Mouse (Mus musculus) hindbrain, embryonic 12.5 days (tissue): ENCODE measurements around the gene Opn1sw. TPM values are rescaled to one million over a fixed set of nuclear protein-coding genes. Genes with fewer than 3 reads are reported as not detected.

Experiments
- ATAC-seq: fragments of 200-750 bp; cut with Nextera tagmentation; 2 replicates; pipeline ENCODE4 v1.8.0; 2017; ENCODE audit warnings: moderate TSS enrichment; ENCODE audit not compliant: low FRiP score
- H3K27ac ChIP-seq: fragments of 300-500 bp; sonication (generic); 2 replicates; pipeline ENCODE4 v1.5.1; 2016; ENCODE audit warnings: mild to moderate bottlenecking
- H3K27me3 ChIP-seq: fragments of 300-500 bp; sonication (generic); 2 replicates; pipeline ENCODE4 v1.6.1; 2016; ENCODE audit warnings: mild to moderate bottlenecking
- H3K36me3 ChIP-seq: fragments of 300-500 bp; sonication (generic); 2 replicates; pipeline ENCODE4 v1.6.1; 2016; ENCODE audit warnings: mild to moderate bottlenecking
- H3K4me1 ChIP-seq: fragments of 300-500 bp; sonication (generic); 2 replicates; pipeline ENCODE4 v1.6.1; 2016
- H3K4me2 ChIP-seq: fragments of 300-500 bp; sonication (generic); replicated peaks from 2 replicates; pipeline ENCODE4 v1.6.1; 2016; ENCODE audit warnings: mild to moderate bottlenecking
- H3K4me3 ChIP-seq: fragments of 300-500 bp; sonication (generic); 2 replicates; pipeline ENCODE4 v1.5.1; 2016; ENCODE audit warnings: mild to moderate bottlenecking
- H3K9ac ChIP-seq: fragments of 300-500 bp; sonication (generic); 2 replicates; pipeline ENCODE4 v1.6.1; 2016; ENCODE audit warnings: mild to moderate bottlenecking, moderate library complexity
- H3K9me3 ChIP-seq: fragments of 300-500 bp; sonication (generic); replicated peaks from 2 replicates; pipeline ENCODE4 v1.6.1; 2016; ENCODE audit warnings: mild to moderate bottlenecking
- WGBS: fragments of 180-500 bp; shearing (Covaris S2); methylation state at CpG from one replicate; pipeline ENCODE4 v1.1.7; 2016; 5-methylcytosine and 5-hydroxymethylcytosine counted together
- polyA plus RNA-seq: library from polyadenylated mRNA; unstranded; fragments of >200 nt; fragmentation: Nextera tagmentation; extraction: Ambion mirVana; gene quantifications from 2 replicates; pipeline ENCODE4 v1.2.1, GENCODE M21; 2016

Opn1sw gene
- polyA plus RNA-seq, 1 experiment from 2014 or later = 0.25 TPM

- H3K9me3 ChIP-seq = no peaks in the 10 kb centered on the region
- WGBS = 75% methylated on average over 6 of the region's 6 CpGs
- no peak overlapping the region for H3K4me2 ChIP-seq
- H3K4me3 ChIP-seq = no peak overlapping the region
- H3K27me3 ChIP-seq = peaks cover 15% of the 10 kb centered on the region
- no peak for ATAC-seq
- H3K36me3 ChIP-seq = no peaks in the 10 kb centered on the region; the same call in 1 of the 2 replicates
- H3K4me1 ChIP-seq = peaks cover 1% of the 10 kb centered on the region; the same call in 1 of the 2 replicates
- no peak overlapping the region for H3K27ac ChIP-seq
- no peak overlapping the region for H3K9ac ChIP-seq
Observed at GRCm38 (mm10) chr6:29426331-29426730, 38.1 kb upstream of the Opn1sw start.

GRCm38 (mm10) chr6:29425118-29425517 lies 36.9 kb upstream of the Opn1sw start:
- WGBS = 87% methylated on average over 8 of the region's 8 CpGs
- Histone ChIP-seq H3K27ac (no peak overlapping the region), H3K9ac (no peak overlapping the region)

GRCm38 (mm10) chr6:29420596-29420995 lies 32.3 kb upstream of the Opn1sw start:
- 92% methylated on average over 2 of the region's 2 CpGs for WGBS
- Histone ChIP-seq H3K9ac (no peak overlapping the region), H3K9me3 (no peaks in the 10 kb centered on the region), H3K27ac (no peak overlapping the region), H3K4me2 (no peak overlapping the region), H3K27me3 (no peaks in the 10 kb centered on the region), H3K4me3 (no peak overlapping the region), H3K36me3 (peaks cover 20% of the 10 kb centered on the region), H3K4me1 (0 out of 2 replicates have a peak, but pooled peaks cover 3% of the 10 kb centered on the region)
- ATAC-seq = no peak

More at GRCm38 (mm10) chr6:29425118-29425517, 36.9 kb upstream of the Opn1sw start:
- Histone ChIP-seq H3K4me3 (no peak overlapping the region), H3K36me3 (no peaks in the 10 kb centered on the region; the same call in 1 of the 2 replicates), H3K9me3 (no peaks in the 10 kb centered on the region), H3K4me1 (no peaks in the 10 kb centered on the region), H3K27me3 (peaks cover 3% of the 10 kb centered on the region; the same call in 1 of the 2 replicates), H3K4me2 (no peak overlapping the region)
- no peak for ATAC-seq

- WGBS = 86% methylated on average over 9 of the region's 9 CpGs
- Histone ChIP-seq H3K4me1 (0 out of 2 replicates have a peak, but pooled peaks cover 3% of the 10 kb centered on the region), H3K4me3 (no peak overlapping the region), H3K9ac (no peak overlapping the region), H3K4me2 (no peak overlapping the region), H3K36me3 (peaks cover 56% of the 10 kb centered on the region), H3K9me3 (no peaks in the 10 kb centered on the region), H3K27ac (no peak overlapping the region), H3K27me3 (no peaks in the 10 kb centered on the region)
- ATAC-seq = no peak
Observed at GRCm38 (mm10) chr6:29415446-29415845, 27.2 kb upstream of the Opn1sw start.

GRCm38 (mm10) chr6:29406412-29406811 lies 18.1 kb upstream of the Opn1sw start:
- Histone ChIP-seq H3K4me3 (no peak overlapping the region), H3K9ac (no peak overlapping the region), H3K4me2 (no peak overlapping the region), H3K27ac (no peak overlapping the region), H3K27me3 (peaks cover 11% of the 10 kb centered on the region), H3K4me1 (no peaks in the 10 kb centered on the region), H3K36me3 (peaks cover 42% of the 10 kb centered on the region), H3K9me3 (no peaks in the 10 kb centered on the region)
- no peak for ATAC-seq
- WGBS = 72% methylated on average over 6 of the region's 6 CpGs

- Histone ChIP-seq H3K4me2 (peak overlapping the region; percentile 19), H3K36me3 (peaks cover 12% of the 10 kb centered on the region; the same call in 1 of the 2 replicates), H3K4me3 (no peak overlapping the region), H3K27me3 (peaks cover 11% of the 10 kb centered on the region), H3K9ac (no peak overlapping the region), H3K9me3 (no peaks in the 10 kb centered on the region), H3K4me1 (peaks cover 2% of the 10 kb centered on the region), H3K27ac (no peak overlapping the region)
- 10% methylated on average over 34 of the region's 34 CpGs for WGBS
- no peak for ATAC-seq
Observed at GRCm38 (mm10) chr6:29402693-29403342, 14.6 kb upstream of the Opn1sw start.

GRCm38 (mm10) chr6:29399851-29400250 lies 11.6 kb upstream of the Opn1sw start:
- Histone ChIP-seq H3K27me3 (peaks cover 19% of the 10 kb centered on the region), H3K27ac (no peak overlapping the region), H3K4me2 (no peak overlapping the region), H3K4me3 (no peak overlapping the region), H3K4me1 (peaks cover 17% of the 10 kb centered on the region), H3K36me3 (no peaks in the 10 kb centered on the region), H3K9me3 (no peaks in the 10 kb centered on the region), H3K9ac (no peak overlapping the region)
- no peak for ATAC-seq
- WGBS = 72% methylated on average over 4 of the region's 4 CpGs

GRCm38 (mm10) chr6:29397575-29397974 lies 9.3 kb upstream of the Opn1sw start:
- Histone ChIP-seq H3K27ac (0 out of 2 replicates have a peak overlapping the region, but pooled peaks have one; percentile 30), H3K36me3 (no peaks in the 10 kb centered on the region), H3K4me2 (peak overlapping the region; percentile 90), H3K27me3 (peaks cover 22% of the 10 kb centered on the region), H3K9ac (peak overlapping the region; percentile 87; the same call in 1 of the 2 replicates), H3K9me3 (no peaks in the 10 kb centered on the region), H3K4me3 (peak overlapping the region; percentile 74), H3K4me1 (peaks cover 17% of the 10 kb centered on the region)
- 7% methylated on average over 6 of the region's 6 CpGs for WGBS
- peak; percentile 23 for ATAC-seq

GRCm38 (mm10) chr6:29396714-29397540 lies 8.7 kb upstream of the Opn1sw start:
- no peaks in the 10 kb centered on the region for H3K9me3 ChIP-seq
- H3K9ac ChIP-seq = peak overlapping the region; percentile 87
- H3K4me1 ChIP-seq = peaks cover 17% of the 10 kb centered on the region
- WGBS = 2% methylated on average over 23 of the region's 24 CpGs
- no peaks in the 10 kb centered on the region for H3K36me3 ChIP-seq
- peaks cover 21% of the 10 kb centered on the region for H3K27me3 ChIP-seq
- H3K4me2 ChIP-seq = peak overlapping the region; percentile 90
- H3K4me3 ChIP-seq = peak overlapping the region; percentile 74
- peak overlapping the region; percentile 30 for H3K27ac ChIP-seq
- ATAC-seq = peak; percentile 72

GRCm38 (mm10) chr6:29395910-29396713 lies 7.8 kb upstream of the Opn1sw start, which contains the start of gene Ccdc136:
Gene Ccdc136 (plus strand): TSS chr6:29396309.
- Histone ChIP-seq H3K27ac (peak within 1 kb of the TSS; percentile 30), H3K36me3 (no peaks in the 10 kb centered on the region), H3K27me3 (peaks cover 21% of the 10 kb centered on the region), H3K4me2 (peak within 1 kb of the TSS; percentile 90), H3K4me3 (peak within 1 kb of the TSS; percentile 74), H3K9ac (peak within 1 kb of the TSS; percentile 87), H3K4me1 (peaks cover 17% of the 10 kb centered on the region), H3K9me3 (no peaks in the 10 kb centered on the region)
- WGBS = under 1% methylated on average over 47 of the region's 49 CpGs
- peak; percentile 95 for ATAC-seq

GRCm38 (mm10) chr6:29394286-29394685 lies 6.0 kb upstream of the Opn1sw start:
- H3K27me3 ChIP-seq = peaks cover 25% of the 10 kb centered on the region
- H3K36me3 ChIP-seq = no peaks in the 10 kb centered on the region
- 35% methylated on average over 1 of the region's 1 CpGs for WGBS

GRCm38 (mm10) chr6:29391802-29392201 lies 3.5 kb upstream of the Opn1sw start:
- no peak overlapping the region for H3K4me2 ChIP-seq
- no peak overlapping the region for H3K27ac ChIP-seq
- peaks cover 9% of the 10 kb centered on the region for H3K4me1 ChIP-seq
- 75% methylated on average over 4 of the region's 4 CpGs for WGBS
- no peaks in the 10 kb centered on the region for H3K9me3 ChIP-seq
- peaks cover 33% of the 10 kb centered on the region for H3K27me3 ChIP-seq
- H3K36me3 ChIP-seq = no peaks in the 10 kb centered on the region
- no peak for ATAC-seq
- H3K9ac ChIP-seq = no peak overlapping the region
- H3K4me3 ChIP-seq = no peak overlapping the region

More at GRCm38 (mm10) chr6:29394286-29394685, 6.0 kb upstream of the Opn1sw start:
- Histone ChIP-seq H3K4me3 (no peak overlapping the region), H3K9me3 (no peaks in the 10 kb centered on the region), H3K27ac (no peak overlapping the region), H3K4me1 (peaks cover 17% of the 10 kb centered on the region), H3K4me2 (no peak overlapping the region), H3K9ac (no peak overlapping the region)
- ATAC-seq = no peak
